Mouse (Mus musculus) embryonic facial prominence, embryonic 14.5 days (tissue): Measurements from ENCODE around the gene Tnrc6b. TPM values are rescaled to one million over a fixed set of nuclear protein-coding genes. Genes with fewer than 3 reads are reported as not detected.
A peak's percentile ranks its signal among the peaks of the same experiment; 100 is the strongest.
"Not testable (repeated sequence)": the region's sequence is repeated elsewhere in the genome, so short reads cannot be mapped to it uniquely, and the experiment has no call there.

ENCODE experiments used
- ATAC-seq: fragments of 200-750 bp; cut with Nextera tagmentation; 2 replicates; pipeline ENCODE4 v1.8.0; 2017; ENCODE audit warnings: low read depth, moderate number of reproducible peaks, moderate TSS enrichment
- DNase-seq: peaks from one replicate; pipeline ENCODE4 v3.0.0-alpha.2; 2015; ENCODE audit warnings: low spot score
- H3K27ac ChIP-seq: fragments of 300-500 bp; sonication (generic); replicated peaks from 2 replicates; pipeline ENCODE4 v1.5.1; 2014; ENCODE audit warnings: low read depth, mild to moderate bottlenecking, low read length, moderate library complexity
- H3K27me3 ChIP-seq: fragments of 300-500 bp; sonication (generic); replicated peaks from 2 replicates; pipeline ENCODE4 v1.6.1; 2014; ENCODE audit warnings: low read length; ENCODE audit not compliant: control insufficient read depth, insufficient read depth
- H3K36me3 ChIP-seq: fragments of 300-500 bp; sonication (generic); 2 replicates; pipeline ENCODE4 v1.6.1; 2014; ENCODE audit warnings: low read length, mixed read lengths; ENCODE audit not compliant: control insufficient read depth, insufficient read depth
- H3K4me1 ChIP-seq: fragments of 300-500 bp; sonication (generic); 2 replicates; pipeline ENCODE4 v1.6.1; 2014; ENCODE audit warnings: antibody characterized with exemption, low read length; ENCODE audit not compliant: control insufficient read depth, insufficient read depth
- H3K4me2 ChIP-seq: fragments of 300-500 bp; sonication (generic); 2 replicates; pipeline ENCODE4 v1.6.1; 2014; ENCODE audit warnings: low read depth, mild to moderate bottlenecking, low read length, moderate library complexity, mixed read lengths
- H3K4me3 ChIP-seq: fragments of 300-500 bp; sonication (generic); 2 replicates; pipeline ENCODE4 v1.5.1; 2014; ENCODE audit warnings: low read depth, mild to moderate bottlenecking, low read length
- H3K9ac ChIP-seq: fragments of 300-500 bp; sonication (generic); 2 replicates; pipeline ENCODE4 v1.6.1; 2014; ENCODE audit warnings: low read depth, mild to moderate bottlenecking, low read length, moderate library complexity, mixed read lengths
- H3K9me3 ChIP-seq: fragments of 300-500 bp; sonication (generic); 2 replicates; pipeline ENCODE4 v1.6.1; 2016; ENCODE audit warnings: low read length; ENCODE audit not compliant: control insufficient read depth
- WGBS: fragments of 180-500 bp; shearing (Covaris S2); extraction: QIAGEN DNeasy Blood & Tissue Kit; methylation state at CpG from one replicate; pipeline ENCODE4 v1.1.7; 2014; 5-methylcytosine and 5-hydroxymethylcytosine counted together
- polyA plus RNA-seq: library from polyadenylated mRNA; unstranded; fragments of >200 nt; fragmentation: Nextera tagmentation; extraction: Ambion mirVana; gene quantifications from 2 replicates; pipeline ENCODE4 v1.2.1, GENCODE M21; 2014

The Tnrc6b gene
- polyA plus RNA-seq, 1 experiment from 2014 or later = 12.5 TPM

GRCm38 (mm10) chr15:80921781-80922180 is 210.7 kb downstream of the Tnrc6b start:
- no peak for ATAC-seq
- DNase-seq = no peak
- H3K27ac ChIP-seq = no peak overlapping the region
- H3K36me3 ChIP-seq = peaks cover 82% of the 10 kb centered on the region
- H3K4me2 ChIP-seq = no peak overlapping the region
- H3K9me3 ChIP-seq = no peaks in the 10 kb centered on the region
- H3K27me3 ChIP-seq = no peaks in the 10 kb centered on the region
- H3K9ac ChIP-seq = no peak overlapping the region
- no peak overlapping the region for H3K4me3 ChIP-seq
- 73% methylated on average over 3 of the region's 4 CpGs for WGBS
- no peaks in the 10 kb centered on the region for H3K4me1 ChIP-seq

DNA sequence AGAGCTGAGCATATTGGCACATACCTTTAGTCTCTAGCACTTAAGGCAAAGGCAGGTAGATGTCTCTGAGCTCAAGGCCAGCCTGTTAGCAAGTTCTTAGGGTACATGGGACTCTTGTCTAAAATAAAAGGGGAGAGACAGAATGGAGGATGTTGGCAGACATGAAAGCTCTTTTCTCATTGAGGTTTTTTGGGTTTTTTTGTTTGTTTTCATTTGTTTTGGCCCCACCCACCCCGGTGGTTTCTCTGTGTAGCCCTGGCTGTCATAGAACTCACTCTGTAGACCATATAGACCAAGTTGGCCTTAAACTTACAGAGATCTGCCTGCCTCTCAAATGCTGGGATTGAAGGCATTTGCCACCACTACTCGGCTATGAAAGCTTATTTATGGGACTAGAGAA is 213.1 kb downstream of the Tnrc6b start:
- Histone ChIP-seq H3K4me3 (no peak overlapping the region), H3K4me1 (no peaks in the 10 kb centered on the region), H3K9ac (no peak overlapping the region), H3K27me3 (no peaks in the 10 kb centered on the region), H3K4me2 (no peak overlapping the region), H3K36me3 (peaks cover 85% of the 10 kb centered on the region), H3K27ac (no peak overlapping the region), H3K9me3 (no peaks in the 10 kb centered on the region)
- DNase-seq (no peak), ATAC-seq (no peak)
- WGBS = 95% methylated on average over 2 of the region's 2 CpGs

DNA sequence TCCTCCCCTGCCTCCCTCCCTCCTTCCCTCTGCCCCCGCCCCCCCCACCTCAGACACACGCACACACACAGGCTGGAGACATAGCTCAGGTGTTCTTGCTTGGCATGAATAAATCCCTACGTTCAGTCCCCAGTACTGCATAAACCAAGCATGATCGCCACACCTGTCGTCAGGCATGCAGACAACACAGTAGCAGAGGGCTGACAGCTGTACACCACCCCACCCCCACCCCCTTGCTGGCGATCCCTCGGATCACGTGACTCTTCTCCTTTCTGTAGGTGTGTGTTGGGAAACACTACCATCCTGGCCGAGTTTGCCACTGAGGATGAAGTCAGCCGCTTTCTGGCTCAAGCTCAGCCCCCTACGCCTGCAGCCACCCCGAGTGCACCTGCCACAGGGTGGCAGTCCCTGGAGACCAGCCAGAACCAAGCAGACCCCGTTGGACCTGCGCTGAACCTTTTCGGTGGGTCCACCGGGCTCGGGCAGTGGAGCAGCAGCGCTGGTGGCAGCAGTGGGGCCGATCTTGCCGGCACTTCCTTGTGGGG is 217.8 kb downstream of the Tnrc6b start:
- no peaks in the 10 kb centered on the region for H3K27me3 ChIP-seq
- H3K4me3 ChIP-seq = no peak overlapping the region
- H3K9me3 ChIP-seq = no peaks in the 10 kb centered on the region
- no peak overlapping the region for H3K9ac ChIP-seq
- DNase-seq (no peak), ATAC-seq (peak; percentile 16; the same call in 1 of the 2 replicates)
- no peak overlapping the region for H3K4me2 ChIP-seq
- H3K4me1 ChIP-seq = no peaks in the 10 kb centered on the region
- 78% methylated on average over 20 of the region's 20 CpGs for WGBS
- H3K36me3 ChIP-seq = peaks cover 74% of the 10 kb centered on the region
- H3K27ac ChIP-seq = no peak overlapping the region

DNA sequence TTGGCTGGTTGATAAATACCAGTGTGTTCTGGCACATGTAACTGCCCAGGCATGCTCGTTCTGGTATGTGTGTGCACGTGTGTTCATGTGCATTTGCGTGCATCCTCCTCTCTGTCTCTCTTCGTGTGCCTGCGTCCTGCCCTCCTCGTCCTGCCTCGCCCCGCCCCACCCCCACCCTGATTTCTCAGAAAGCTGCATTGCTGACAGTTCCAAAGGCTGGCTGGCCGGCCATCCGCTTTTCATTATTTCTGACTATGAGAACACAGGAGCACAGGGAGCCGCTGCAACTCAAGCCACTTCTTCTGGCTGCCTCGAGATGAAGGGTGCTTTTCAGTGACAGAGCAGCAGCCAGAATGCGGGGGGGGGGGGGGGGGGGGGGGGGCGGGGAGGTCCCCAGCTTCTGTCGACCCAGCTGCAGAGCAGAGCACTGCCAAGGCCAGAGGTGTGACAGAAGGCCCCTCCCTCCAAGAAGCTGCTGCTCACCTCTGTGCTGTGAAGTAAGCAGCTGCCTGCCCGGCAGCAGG is 219.0 kb downstream of the Tnrc6b start:
- peak overlapping the region; percentile 12; the same call in 1 of the 2 replicates for H3K4me2 ChIP-seq
- no peaks in the 10 kb centered on the region for H3K4me1 ChIP-seq
- H3K9me3 ChIP-seq = no peaks in the 10 kb centered on the region
- peak; percentile 58; the same call in 1 of the 2 replicates for ATAC-seq
- no peaks in the 10 kb centered on the region for H3K27me3 ChIP-seq
- peak overlapping the region; percentile 58 for H3K27ac ChIP-seq
- no peak overlapping the region; the same call in 1 of the 2 replicates for H3K9ac ChIP-seq
- 13% methylated on average over 14 of the region's 16 CpGs for WGBS
- peaks cover 61% of the 10 kb centered on the region for H3K36me3 ChIP-seq
- DNase-seq = peak; percentile 79
- H3K4me3 ChIP-seq = no peak overlapping the region

GRCm38 (mm10) chr15:80930676-80931320 is 219.7 kb downstream of the Tnrc6b start:
- H3K36me3 ChIP-seq = peaks cover 57% of the 10 kb centered on the region
- H3K27me3 ChIP-seq, H3K27ac ChIP-seq: not testable (repeated sequence)

GRCm38 (mm10) chr15:80931345-80931960 is 220.3 kb downstream of the Tnrc6b start:
- 81% methylated on average over 9 of the region's 9 CpGs for WGBS

More at GRCm38 (mm10) chr15:80930676-80931320, 219.7 kb downstream of the Tnrc6b start:
- not testable (repeated sequence) for H3K4me1 ChIP-seq, DNase-seq, ATAC-seq, H3K9me3 ChIP-seq, H3K9ac ChIP-seq, H3K4me3 ChIP-seq, H3K4me2 ChIP-seq
- 74% methylated on average over 22 of the region's 23 CpGs for WGBS

DNA sequence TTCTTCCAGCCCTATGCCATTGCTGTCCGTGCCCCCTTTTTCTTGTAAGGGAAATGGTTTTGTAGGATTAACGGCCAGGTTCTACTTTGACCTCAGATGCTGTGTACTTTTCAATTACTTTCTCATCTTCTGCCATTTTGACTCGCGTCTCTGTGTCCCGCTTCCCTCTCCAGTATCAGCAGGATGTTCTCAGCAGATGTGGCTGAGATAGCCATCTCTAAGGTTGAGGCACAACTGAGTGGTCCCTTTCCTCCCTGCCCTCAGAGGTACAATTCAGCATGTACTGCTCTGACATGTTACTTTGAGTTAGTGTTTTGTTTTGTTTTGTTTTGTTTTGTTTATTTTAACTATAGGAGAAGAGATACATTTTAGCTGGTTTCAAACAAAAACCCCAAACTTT is 223.7 kb downstream of the Tnrc6b start:
- no peak for DNase-seq
- ATAC-seq = no peak
- H3K4me1 ChIP-seq = no peaks in the 10 kb centered on the region
- no peaks in the 10 kb centered on the region for H3K27me3 ChIP-seq
- H3K9ac ChIP-seq = no peak overlapping the region
- H3K4me3 ChIP-seq = no peak overlapping the region
- H3K4me2 ChIP-seq = no peak overlapping the region
- peaks cover 27% of the 10 kb centered on the region for H3K36me3 ChIP-seq
- H3K27ac ChIP-seq = no peak overlapping the region
- H3K9me3 ChIP-seq = no peaks in the 10 kb centered on the region
- 90% methylated on average over 5 of the region's 5 CpGs for WGBS

More at GRCm38 (mm10) chr15:80931345-80931960, 220.3 kb downstream of the Tnrc6b start:
- ATAC-seq (no peak), DNase-seq (peak; percentile 18)
- H3K4me1 ChIP-seq = no peaks in the 10 kb centered on the region
- H3K27ac ChIP-seq = no peak overlapping the region
- H3K36me3 ChIP-seq = peaks cover 52% of the 10 kb centered on the region
- no peak overlapping the region for H3K4me3 ChIP-seq
- no peaks in the 10 kb centered on the region for H3K27me3 ChIP-seq
- H3K4me2 ChIP-seq = no peak overlapping the region
- H3K9ac ChIP-seq = no peak overlapping the region
- no peaks in the 10 kb centered on the region for H3K9me3 ChIP-seq

DNA sequence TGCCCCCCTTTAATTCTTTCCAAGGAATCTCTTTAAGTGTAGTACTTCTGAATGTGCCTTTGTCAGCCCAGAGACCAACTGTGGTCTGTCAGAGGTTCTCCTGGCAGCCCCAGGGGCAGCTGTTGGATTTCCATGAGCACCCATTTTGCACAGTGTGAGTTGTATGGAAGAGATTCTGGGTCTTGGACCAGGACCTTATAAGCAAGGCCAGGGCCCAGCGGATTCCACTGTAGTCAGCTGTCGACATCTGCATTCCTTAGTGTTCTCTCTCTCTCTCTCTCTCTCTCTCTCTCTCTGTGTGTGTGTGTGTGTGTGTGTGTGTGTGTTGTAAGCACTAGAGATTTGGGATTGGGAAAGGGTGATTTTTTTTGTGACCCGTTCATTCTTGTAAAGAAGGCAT is 225.6 kb downstream of the Tnrc6b start:
- H3K4me3 ChIP-seq = no peak overlapping the region
- peak; percentile 20 for DNase-seq
- no peaks in the 10 kb centered on the region for H3K9me3 ChIP-seq
- H3K27ac ChIP-seq = no peak overlapping the region; the same call in 1 of the 2 replicates
- H3K4me1 ChIP-seq = no peaks in the 10 kb centered on the region
- H3K4me2 ChIP-seq = no peak overlapping the region
- H3K9ac ChIP-seq = no peak overlapping the region
- peaks cover 25% of the 10 kb centered on the region for H3K36me3 ChIP-seq
- ATAC-seq = no peak
- 43% methylated on average over 3 of the region's 3 CpGs for WGBS
- no peaks in the 10 kb centered on the region for H3K27me3 ChIP-seq
